Mouse (Mus musculus): ENCODE data around the gene Upf1.

GRCm38 (mm10) chr8:70347443-70347842, 5.6 kb downstream of the Upf1 start:
- TF ChIP-seq POLR2A (IDR thresholded peaks at IDR 0.05; ENCODE audit: extremely low read depth, insufficient read depth, low read length), result no peak
- TF ChIP-seq CTCF (IDR thresholded peaks at IDR 0.05; ENCODE audit: extremely low read depth, insufficient read depth, low read length), result no peak

All from cortical plate, adult 2 months (tissue).